Mouse (Mus musculus) erythroblast, embryonic 14.5 days (primary cell): ENCODE results near the gene Smok3c. TPM values are rescaled to one million over a fixed set of nuclear protein-coding genes. Genes with fewer than 3 reads are reported as not detected.
"Not testable (repeated sequence)": the region's sequence is repeated elsewhere in the genome, so short reads cannot be mapped to it uniquely, and the experiment has no call there.

ENCODE experiments used
- H3K27me3 ChIP-seq: 2 replicates; pipeline ENCODE4 v1.6.1; 2012; ENCODE audit warnings: inconsistent platforms; ENCODE audit not compliant: control insufficient read depth
- H3K36me3 ChIP-seq: 2 replicates; pipeline ENCODE4 v1.6.1; 2012; ENCODE audit warnings: mild to moderate bottlenecking, inconsistent platforms; ENCODE audit not compliant: control insufficient read depth
- H3K4me1 ChIP-seq: 2 replicates; pipeline ENCODE4 v1.6.1; 2012; ENCODE audit warnings: inconsistent platforms; ENCODE audit not compliant: control insufficient read depth
- H3K4me3 ChIP-seq: replicated peaks from 2 replicates; pipeline ENCODE3; 2012; ENCODE audit warnings: moderate library complexity, mild to moderate bottlenecking, inconsistent platforms
- H3K9me3 ChIP-seq: 2 replicates; pipeline ENCODE4 v1.6.1; 2012; ENCODE audit warnings: low read length, inconsistent platforms, mixed read lengths; ENCODE audit not compliant: control insufficient read depth
- GATA1 ChIP-seq: IDR thresholded peaks from 2 replicates; pipeline ENCODE4 v1.6.1; 2012; ENCODE audit warnings: low read length, inconsistent platforms, mixed read lengths
- TAL1 ChIP-seq: IDR thresholded peaks from 3 replicates; pipeline ENCODE4 v1.6.1; 2012; ENCODE audit warnings: low read length, inconsistent platforms, mixed read lengths
- polyA plus RNA-seq: library from polyadenylated mRNA; stranded (reverse); fragments of >175 nt; gene quantifications from 2 replicates; pipeline ENCODE4 v1.2.3, GENCODE M21; 2012

The Smok3c gene
- polyA plus RNA-seq, 1 experiment, result not detected

GRCm38 (mm10) chr5:138090271-138090670 lies 37.3 kb downstream of the Smok3c start:
- Histone ChIP-seq H3K9me3 (no peaks in the 10 kb centered on the region), H3K27me3 (no peaks in the 10 kb centered on the region), H3K4me3 (no peak overlapping the region), H3K36me3 (peaks cover 37% of the 10 kb centered on the region), H3K4me1 (peaks cover 25% of the 10 kb centered on the region)
- TF ChIP-seq TAL1, result no peak
- no peak for TF ChIP-seq GATA1

- TF ChIP-seq GATA1, result no peak
- TF ChIP-seq TAL1, result no peak
- Histone ChIP-seq H3K4me3 (no peak overlapping the region), H3K4me1 (peaks cover 22% of the 10 kb centered on the region), H3K36me3 (peaks cover 40% of the 10 kb centered on the region), H3K27me3 (no peaks in the 10 kb centered on the region), H3K9me3 (no peaks in the 10 kb centered on the region)
These were observed 37.7 kb downstream of the Smok3c start for GRCm38 (mm10) chr5:138090737-138091136.

GRCm38 (mm10) chr5:138092771-138093170 lies 39.8 kb downstream of the Smok3c start:
- Histone ChIP-seq H3K27me3 (no peaks in the 10 kb centered on the region), H3K4me3 (no peak overlapping the region), H3K36me3 (peaks cover 57% of the 10 kb centered on the region), H3K9me3 (no peaks in the 10 kb centered on the region), H3K4me1 (peaks cover 14% of the 10 kb centered on the region)
- TF ChIP-seq TAL1 (no peak), GATA1 (no peak)

GRCm38 (mm10) chr5:138094474-138094873 lies 41.5 kb downstream of the Smok3c start:
- Histone ChIP-seq H3K27me3 (no peaks in the 10 kb centered on the region), H3K4me1 (no peaks in the 10 kb centered on the region), H3K36me3 (peaks cover 63% of the 10 kb centered on the region), H3K9me3 (no peaks in the 10 kb centered on the region), H3K4me3 (no peak overlapping the region)
- TF ChIP-seq TAL1 (no peak), GATA1 (no peak)

- TF ChIP-seq GATA1, result no peak
- no peak for TF ChIP-seq TAL1
- no peaks in the 10 kb centered on the region for H3K4me1 ChIP-seq
- no peaks in the 10 kb centered on the region for H3K9me3 ChIP-seq
- no peaks in the 10 kb centered on the region for H3K27me3 ChIP-seq
- no peak overlapping the region for H3K4me3 ChIP-seq
- H3K36me3 ChIP-seq, result peaks cover 44% of the 10 kb centered on the region
These were observed 52.0 kb downstream of the Smok3c start for GRCm38 (mm10) chr5:138104976-138105375.

- no peaks in the 10 kb centered on the region for H3K4me1 ChIP-seq
- no peak for TF ChIP-seq TAL1
- no peak overlapping the region for H3K4me3 ChIP-seq
- H3K27me3 ChIP-seq, result no peaks in the 10 kb centered on the region
- H3K9me3 ChIP-seq, result no peaks in the 10 kb centered on the region
- peaks cover 23% of the 10 kb centered on the region for H3K36me3 ChIP-seq
These were observed 54.1 kb downstream of the Smok3c start for GRCm38 (mm10) chr5:138107130-138107529.

GRCm38 (mm10) chr5:138109847-138110396 lies 56.9 kb downstream of the Smok3c start:
- not testable (repeated sequence) for H3K27me3 ChIP-seq, H3K9me3 ChIP-seq, H3K4me3 ChIP-seq, H3K4me1 ChIP-seq, H3K36me3 ChIP-seq

Other genes starting within 250 kb of the Smok3c start
- gene Pilra, start 216.9 kb upstream of the Smok3c start, polyA plus RNA-seq, result 0.03 TPM in 1 of 2 replicates, not detected in the other
- gene Pilrb1, start 195.1 kb upstream of the Smok3c start, polyA plus RNA-seq, result 0.05 TPM in 1 of 2 replicates, not detected in the other
- not detected in 2 replicates for gene Pilrb2, start 181.4 kb upstream of the Smok3c start, polyA plus RNA-seq
- not detected in 2 replicates for gene Cyp3a13, start 131.6 kb upstream of the Smok3c start, polyA plus RNA-seq
- gene Gjc3, start 90.1 kb upstream of the Smok3c start, polyA plus RNA-seq, result not detected in 2 replicates
- not detected in 2 replicates for gene Azgp1, start 71.7 kb upstream of the Smok3c start, polyA plus RNA-seq
- 0.02 TPM in 1 of 2 replicates, not detected in the other for gene Smok3a, start 31.9 kb upstream of the Smok3c start, polyA plus RNA-seq
- gene Smok3b, start 31.8 kb upstream of the Smok3c start, polyA plus RNA-seq, result not detected in 2 replicates
- 0.01 and 0.02 TPM in 2 replicates for gene Zkscan1, start 31.9 kb downstream of the Smok3c start, polyA plus RNA-seq
- 0.10 and 0.11 TPM in 2 replicates for gene Zscan21, start 63.7 kb downstream of the Smok3c start, polyA plus RNA-seq
- gene Zfp113, start 102.5 kb downstream of the Smok3c start, polyA plus RNA-seq, result 0.01 and 0.04 TPM in 2 replicates
- 8.2 and 11.5 TPM in 2 replicates for gene Cops6, start 107.9 kb downstream of the Smok3c start, polyA plus RNA-seq
- gene Ap4m1, start 118.8 kb downstream of the Smok3c start, polyA plus RNA-seq, result 1.1 and 1.7 TPM in 2 replicates
- 7.1 and 11.5 TPM in 2 replicates for gene Mcm7, start 119.2 kb downstream of the Smok3c start, polyA plus RNA-seq
- gene Taf6, start 134.3 kb downstream of the Smok3c start, polyA plus RNA-seq, result 2.8 and 3.9 TPM in 2 replicates
- gene Cnpy4, start 134.3 kb downstream of the Smok3c start, polyA plus RNA-seq, result 0.28 and 0.30 TPM in 2 replicates
- gene Mblac1, start 141.1 kb downstream of the Smok3c start, polyA plus RNA-seq, result 0.12 and 0.31 TPM in 2 replicates
- not detected in 2 replicates for gene Nxpe5, start 172.7 kb downstream of the Smok3c start, polyA plus RNA-seq
- 2.2 and 2.3 TPM in 2 replicates for gene Lamtor4, start 202.3 kb downstream of the Smok3c start, polyA plus RNA-seq
- gene BC037034, start 210.8 kb downstream of the Smok3c start, polyA plus RNA-seq, result 2.4 and 2.9 TPM in 2 replicates
- gene Gal3st4, start 219.6 kb downstream of the Smok3c start, polyA plus RNA-seq, result not detected in 2 replicates
- gene Gm43720, start 226.8 kb downstream of the Smok3c start, polyA plus RNA-seq, result not detected in 2 replicates
- gene Gpc2, start 226.8 kb downstream of the Smok3c start, polyA plus RNA-seq, result 0.06 and 0.07 TPM in 2 replicates
- gene Stag3, start 227.0 kb downstream of the Smok3c start, polyA plus RNA-seq, result 3.2 and 4.9 TPM in 2 replicates